Mouse (Mus musculus): ENCODE measurements around the gene Hoxb9. TPM values are rescaled to one million over a fixed set of nuclear protein-coding genes. Genes with fewer than 3 reads are reported as not detected.

The Hoxb9 gene
- polyA plus RNA-seq, 1 experiment from 2014 or later, result 72.9 TPM

- H3K9ac ChIP-seq, result peak overlapping the region; percentile 100
- H3K27me3 ChIP-seq, result no peaks in the 10 kb centered on the region
- peak overlapping the region; percentile 99 for H3K4me3 ChIP-seq
These were observed 26.8 kb downstream of the Hoxb9 start for GRCm38 (mm10) chr11:96297968-96298635.

GRCm38 (mm10) chr11:96298895-96299667, 27.8 kb downstream of the Hoxb9 start:
- ATAC-seq (ENCODE audit: low read depth), result peak; percentile 57
- Histone ChIP-seq H3K4me1 (replicated peaks) (peaks cover 67% of the 10 kb centered on the region), H3K36me3 (peaks cover 31% of the 10 kb centered on the region), H3K4me3 (peak overlapping the region; percentile 99), H3K27me3 (no peaks in the 10 kb centered on the region), H3K4me2 (peak overlapping the region; percentile 96), H3K9ac (peak overlapping the region; percentile 100), H3K9me3 (no peaks in the 10 kb centered on the region), H3K27ac (replicated peaks) (peak overlapping the region; percentile 100)
- WGBS, result under 1% methylated on average over 66 of the region's 66 CpGs

More at GRCm38 (mm10) chr11:96297968-96298635, 26.8 kb downstream of the Hoxb9 start:
- 2% methylated on average over 11 of the region's 11 CpGs for WGBS
- Histone ChIP-seq H3K36me3 (peaks cover 26% of the 10 kb centered on the region), H3K27ac (replicated peaks) (peak overlapping the region; percentile 100), H3K4me1 (replicated peaks) (peaks cover 60% of the 10 kb centered on the region), H3K4me2 (peak overlapping the region; percentile 96), H3K9me3 (no peaks in the 10 kb centered on the region)
- no peak for ATAC-seq (ENCODE audit: low read depth)

DNA sequence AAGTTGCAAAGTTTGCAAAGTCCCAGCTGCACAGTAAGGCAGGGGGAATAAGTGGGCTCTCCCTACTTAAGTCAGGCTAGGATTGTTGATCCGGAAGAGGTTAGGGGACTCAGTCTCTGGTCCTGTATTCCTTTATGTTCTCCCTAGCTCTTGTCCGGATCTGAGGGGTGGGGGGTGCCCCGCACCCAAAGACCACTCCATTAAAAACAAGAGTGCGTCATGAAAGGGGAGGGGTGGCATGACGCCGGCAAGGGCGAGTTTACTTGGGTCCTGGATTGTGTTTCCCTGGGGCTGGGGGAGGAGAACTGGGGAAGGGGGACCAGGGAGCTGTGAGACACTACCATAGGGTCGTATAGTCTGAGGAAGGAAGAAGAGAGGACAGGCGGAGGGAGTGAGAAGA, 28.5 kb downstream of the Hoxb9 start:
- Histone ChIP-seq H3K9ac (peak overlapping the region; percentile 100), H3K4me1 (replicated peaks) (peaks cover 74% of the 10 kb centered on the region), H3K4me3 (peak overlapping the region; percentile 99), H3K9me3 (no peaks in the 10 kb centered on the region), H3K4me2 (peak overlapping the region; percentile 96), H3K36me3 (peaks cover 36% of the 10 kb centered on the region), H3K27ac (replicated peaks) (peak overlapping the region; percentile 100), H3K27me3 (no peaks in the 10 kb centered on the region)
- 3% methylated on average over 9 of the region's 9 CpGs for WGBS
- no peak for ATAC-seq (ENCODE audit: low read depth)

- H3K27ac ChIP-seq (replicated peaks), result peak overlapping the region; percentile 100
- peak overlapping the region; percentile 99 for H3K4me3 ChIP-seq
- H3K4me2 ChIP-seq, result peak overlapping the region; percentile 96
- H3K9me3 ChIP-seq, result no peaks in the 10 kb centered on the region
- no peaks in the 10 kb centered on the region for H3K27me3 ChIP-seq
- peaks cover 80% of the 10 kb centered on the region for H3K4me1 ChIP-seq (replicated peaks)
- ATAC-seq (ENCODE audit: low read depth), result no peak
- peaks cover 44% of the 10 kb centered on the region for H3K36me3 ChIP-seq
- H3K9ac ChIP-seq, result peak overlapping the region; percentile 100
- 3% methylated on average over 35 of the region's 35 CpGs for WGBS
These were observed 29.3 kb downstream of the Hoxb9 start for GRCm38 (mm10) chr11:96300354-96301063.

DNA sequence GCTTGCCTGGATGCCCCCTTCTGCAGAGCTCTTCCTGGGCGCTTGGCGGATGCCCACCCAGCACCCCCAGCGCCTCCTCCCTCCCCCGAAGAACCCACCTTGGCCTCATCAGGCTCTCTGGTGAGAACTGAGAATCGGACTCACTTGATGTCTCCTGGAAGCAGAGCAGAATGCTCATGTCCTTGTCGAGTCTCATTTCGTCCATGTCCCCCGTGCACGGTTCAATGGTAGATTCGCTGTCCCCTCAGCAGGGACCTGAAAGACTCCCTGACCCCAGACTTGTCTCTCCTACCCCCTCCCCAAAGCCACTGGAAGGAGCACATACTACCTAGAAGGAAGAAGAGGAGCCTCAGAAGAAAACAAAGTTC, 29.8 kb downstream of the Hoxb9 start:
- H3K4me2 ChIP-seq, result peak overlapping the region; percentile 96
- H3K4me3 ChIP-seq, result peak overlapping the region; percentile 99
- peaks cover 80% of the 10 kb centered on the region for H3K4me1 ChIP-seq (replicated peaks)
- WGBS, result 8% methylated on average over 10 of the region's 10 CpGs
- H3K27ac ChIP-seq (replicated peaks), result peak overlapping the region; percentile 100
- no peaks in the 10 kb centered on the region for H3K27me3 ChIP-seq
- H3K9me3 ChIP-seq, result no peaks in the 10 kb centered on the region
- ATAC-seq (ENCODE audit: low read depth), result no peak
- peak overlapping the region; percentile 100 for H3K9ac ChIP-seq
- peaks cover 49% of the 10 kb centered on the region for H3K36me3 ChIP-seq

- Histone ChIP-seq H3K27me3 (no peaks in the 10 kb centered on the region), H3K9me3 (no peaks in the 10 kb centered on the region), H3K4me2 (peak overlapping the region; percentile 96), H3K9ac (peak overlapping the region; percentile 100), H3K27ac (replicated peaks) (peak overlapping the region; percentile 100), H3K4me1 (replicated peaks) (peaks cover 80% of the 10 kb centered on the region), H3K36me3 (peaks cover 52% of the 10 kb centered on the region), H3K4me3 (peak overlapping the region; percentile 99)
- WGBS, result 7% methylated on average over 15 of the region's 15 CpGs
- no peak for ATAC-seq (ENCODE audit: low read depth)
These were observed 30.6 kb downstream of the Hoxb9 start for GRCm38 (mm10) chr11:96301837-96302236.

- H3K9ac ChIP-seq, result peak overlapping the region; percentile 100
- H3K4me1 ChIP-seq (replicated peaks), result peaks cover 80% of the 10 kb centered on the region
- H3K27me3 ChIP-seq, result no peaks in the 10 kb centered on the region
- H3K4me2 ChIP-seq, result peak overlapping the region; percentile 96
- H3K9me3 ChIP-seq, result no peaks in the 10 kb centered on the region
- peak overlapping the region; percentile 100 for H3K27ac ChIP-seq (replicated peaks)
- 3% methylated on average over 23 of the region's 23 CpGs for WGBS
- peaks cover 52% of the 10 kb centered on the region for H3K36me3 ChIP-seq
- H3K4me3 ChIP-seq, result peak overlapping the region; percentile 99
- no peak for ATAC-seq (ENCODE audit: low read depth)
These were observed 31.3 kb downstream of the Hoxb9 start for GRCm38 (mm10) chr11:96302381-96303150.

DNA sequence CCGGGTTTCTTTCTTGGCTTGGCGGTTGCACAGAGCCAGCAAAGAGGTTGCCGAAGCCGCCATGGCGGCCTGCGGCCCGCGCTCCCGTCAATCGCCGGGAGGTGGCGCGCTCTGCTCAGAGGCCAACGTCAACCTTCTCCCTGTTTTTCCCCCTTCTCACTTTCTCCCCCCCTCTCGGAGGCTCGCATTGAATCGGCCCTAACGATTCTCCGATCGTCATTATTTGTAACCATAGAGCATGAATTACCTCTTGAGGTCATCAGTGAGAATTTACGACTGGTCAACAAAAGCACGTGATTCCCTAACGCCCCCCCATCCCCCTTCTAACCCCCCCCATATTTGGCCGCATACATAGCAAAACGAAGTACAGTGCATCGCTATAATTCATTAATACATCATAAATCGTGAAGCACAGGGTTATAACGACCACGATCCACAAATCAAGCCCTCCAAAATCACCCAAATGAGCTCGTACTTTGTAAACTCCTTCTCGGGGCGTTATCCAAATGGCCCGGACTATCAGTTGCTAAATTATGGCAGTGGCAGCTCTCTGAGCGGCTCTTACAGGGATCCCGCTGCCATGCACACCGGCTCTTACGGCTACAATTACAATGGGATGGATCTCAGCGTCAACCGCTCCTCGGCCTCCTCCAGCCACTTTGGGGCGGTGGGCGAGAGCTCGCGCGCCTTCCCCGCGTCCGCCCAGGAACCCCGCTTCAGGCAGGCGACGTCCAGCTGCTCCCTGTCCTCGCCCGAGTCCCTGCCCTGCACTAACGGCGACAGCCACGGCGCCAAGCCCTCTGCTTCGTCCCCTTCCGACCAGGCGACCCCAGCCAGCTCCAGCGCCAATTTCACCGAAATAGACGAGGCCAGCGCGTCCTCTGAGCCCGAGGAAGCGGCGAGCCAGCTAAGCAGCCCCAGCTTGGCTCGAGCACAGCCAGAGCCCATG, 32.2 kb downstream of the Hoxb9 start, which contains the start of gene Hoxb5:
Hoxb5 (plus strand) TSS at position 186 of the 949 bp plus-strand sequence.
- Histone ChIP-seq H3K36me3 (peaks cover 52% of the 10 kb centered on the region), H3K27me3 (no peaks in the 10 kb centered on the region), H3K9ac (peak within 1 kb of the TSS; percentile 100), H3K4me3 (peak within 1 kb of the TSS; percentile 99), H3K4me1 (replicated peaks) (peaks cover 80% of the 10 kb centered on the region), H3K27ac (replicated peaks) (peak within 1 kb of the TSS; percentile 100), H3K4me2 (peak within 1 kb of the TSS; percentile 96), H3K9me3 (no peaks in the 10 kb centered on the region)
- under 1% methylated on average over 69 of the region's 69 CpGs for WGBS
- ATAC-seq (ENCODE audit: low read depth), result peak; percentile 55

GRCm38 (mm10) chr11:96304381-96305195, 33.3 kb downstream of the Hoxb9 start:
- 1% methylated on average over 38 of the region's 38 CpGs for WGBS

More at GRCm38 (mm10) chr11:96304381-96305195, 33.3 kb downstream of the Hoxb9 start:
- Histone ChIP-seq H3K4me1 (replicated peaks) (peaks cover 91% of the 10 kb centered on the region), H3K9ac (peak overlapping the region; percentile 100), H3K4me2 (peak overlapping the region; percentile 96), H3K4me3 (peak overlapping the region; percentile 99), H3K27ac (replicated peaks) (peak overlapping the region; percentile 100), H3K36me3 (peaks cover 52% of the 10 kb centered on the region), H3K27me3 (no peaks in the 10 kb centered on the region), H3K9me3 (no peaks in the 10 kb centered on the region)
- ATAC-seq (ENCODE audit: low read depth), result no peak
